Mouse (Mus musculus) frontal cortex, adult (tissue): Measurements from ENCODE around the gene Evx1.
A peak's percentile ranks its signal among the peaks of the same experiment; 100 is the strongest.

Experiments
- ATAC-seq: cut with Nextera tagmentation; 2 replicates; pipeline ENCODE4 v1.9.2; 2017; ENCODE audit warnings: mild to moderate bottlenecking, moderate library complexity, mixed read lengths; ENCODE audit not compliant: low TSS enrichment

Gene Evx1

GRCm38 (mm10) chr6:52291021-52291860 lies 22.1 kb upstream of the Evx1 start:
- ATAC-seq = no peak

DNA sequence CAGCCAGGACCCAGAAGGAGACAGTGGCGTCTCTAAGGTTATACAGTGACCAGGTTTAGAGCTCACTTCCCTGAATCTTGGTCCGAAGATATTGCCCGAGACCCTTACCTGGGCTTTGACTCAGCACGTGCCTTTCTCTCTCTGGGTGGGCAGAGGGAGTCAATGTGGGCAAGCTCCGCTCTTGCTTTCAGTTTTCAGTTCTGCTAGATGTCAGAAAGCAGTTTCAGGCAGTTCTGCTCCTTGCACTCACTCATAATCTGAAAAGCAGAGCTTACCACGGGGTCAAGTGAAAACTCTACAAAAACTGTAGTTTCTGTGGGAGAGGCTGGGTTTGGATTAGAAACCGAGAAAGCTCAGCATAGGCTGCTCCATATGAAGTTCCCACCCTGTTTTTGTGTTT lies 21.0 kb upstream of the Evx1 start:
- no peak for ATAC-seq

DNA sequence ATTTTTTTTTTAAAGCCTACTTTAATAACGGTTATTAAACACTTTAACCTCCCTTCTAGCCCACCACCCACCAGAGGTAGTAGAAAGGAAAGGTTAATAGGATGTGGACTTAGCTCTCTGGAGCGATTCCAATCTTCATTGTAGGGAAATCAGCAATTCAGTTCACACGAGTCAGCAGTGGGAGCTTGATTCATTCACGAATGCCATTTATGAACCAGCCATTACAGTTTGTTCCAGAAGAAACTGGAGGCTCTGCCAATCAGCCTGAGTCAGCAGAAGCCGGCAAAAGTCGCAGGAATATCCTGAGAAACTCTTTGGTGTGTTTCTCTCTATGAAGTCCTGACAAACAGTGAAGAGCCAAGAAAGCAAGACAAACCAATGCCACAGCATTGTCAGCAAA lies 18.7 kb upstream of the Evx1 start:
- ATAC-seq = no peak

DNA sequence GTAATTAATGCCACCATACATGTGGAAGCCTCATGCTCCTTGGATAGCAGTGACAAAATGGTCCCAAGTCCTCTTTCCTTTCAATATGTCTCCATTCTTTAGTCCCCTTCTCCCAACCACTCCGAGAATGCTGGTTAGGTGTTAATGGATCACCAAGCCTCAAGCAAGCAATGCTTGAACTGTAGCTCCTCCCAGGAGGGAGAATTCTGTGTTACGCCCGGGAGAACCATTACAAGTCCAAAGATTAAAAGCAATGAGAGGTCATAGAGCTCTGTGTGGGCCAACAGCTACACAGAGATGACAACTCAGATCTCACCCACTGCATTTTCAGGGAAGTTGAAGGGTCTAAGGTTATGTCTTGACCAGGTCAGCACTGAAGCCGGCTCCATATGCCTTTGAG lies 14.8 kb upstream of the Evx1 start:
- ATAC-seq = no peak

DNA sequence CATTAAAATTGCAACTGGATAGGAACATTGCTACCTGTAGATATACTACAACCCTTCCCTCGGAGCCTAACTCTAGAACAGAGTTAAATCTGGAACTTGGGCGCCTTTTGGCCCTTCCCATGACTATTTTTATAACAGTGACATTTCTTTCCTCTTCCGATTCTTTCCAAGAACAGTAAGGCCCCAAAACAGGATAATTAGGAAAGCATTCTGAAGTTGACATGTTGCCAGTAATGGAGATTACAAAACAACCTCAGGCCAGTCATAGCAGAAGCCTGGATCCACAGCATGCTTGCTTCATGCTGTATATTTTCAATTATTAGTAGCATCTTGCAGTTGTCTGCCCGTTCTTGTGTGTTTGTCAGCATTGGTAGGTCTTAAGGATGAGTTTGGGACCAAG lies 12.5 kb upstream of the Evx1 start:
- no peak for ATAC-seq

- no peak for ATAC-seq
Observed at GRCm38 (mm10) chr6:52303426-52303825, 9.9 kb upstream of the Evx1 start.

- peak; percentile 93 for ATAC-seq
Observed at GRCm38 (mm10) chr6:52305877-52306389, 7.4 kb upstream of the Evx1 start.

DNA sequence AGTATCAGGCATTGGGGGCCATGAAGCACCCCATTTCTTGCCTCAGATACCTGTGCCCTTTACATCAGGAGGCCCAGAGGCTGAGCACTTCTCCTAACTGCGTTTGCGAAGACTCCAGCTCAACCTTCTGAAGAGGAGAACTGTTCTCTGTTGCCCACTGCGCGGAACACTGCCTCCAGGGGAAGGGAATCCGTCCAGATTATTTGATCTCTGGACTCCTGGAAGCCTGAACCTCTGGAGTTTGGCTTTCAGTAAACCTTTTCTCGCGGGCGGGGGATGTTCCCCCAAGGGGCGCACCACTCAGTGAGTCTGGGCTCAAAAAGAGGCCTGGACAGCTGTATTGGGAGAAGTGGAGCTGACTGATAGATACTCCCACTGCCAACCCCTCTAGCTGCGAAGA lies 3.5 kb upstream of the Evx1 start:
- ATAC-seq = no peak

GRCm38 (mm10) chr6:52310366-52310765 lies 2.9 kb upstream of the Evx1 start:
- ATAC-seq = no peak

GRCm38 (mm10) chr6:52311661-52312557 lies 1.4 kb upstream of the Evx1 start:
- ATAC-seq = no peak

DNA sequence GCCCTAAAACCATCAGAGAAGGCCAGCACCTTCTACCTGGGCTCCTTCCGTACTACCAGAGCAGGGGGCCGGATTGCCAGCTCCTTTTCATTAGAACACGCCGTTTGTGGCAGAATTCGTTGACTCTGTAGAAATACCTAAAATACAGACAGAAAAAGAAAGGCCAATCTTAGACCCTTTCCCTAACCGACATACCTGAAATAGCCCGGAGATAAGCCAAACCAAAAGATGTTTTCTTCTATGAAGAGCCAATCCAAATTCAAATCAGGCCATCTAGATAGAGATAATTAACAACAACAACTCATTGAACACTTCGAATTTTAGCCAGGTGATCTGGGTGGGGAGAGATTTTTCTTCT lies 761 bp upstream of the Evx1 start:
- no peak for ATAC-seq

DNA sequence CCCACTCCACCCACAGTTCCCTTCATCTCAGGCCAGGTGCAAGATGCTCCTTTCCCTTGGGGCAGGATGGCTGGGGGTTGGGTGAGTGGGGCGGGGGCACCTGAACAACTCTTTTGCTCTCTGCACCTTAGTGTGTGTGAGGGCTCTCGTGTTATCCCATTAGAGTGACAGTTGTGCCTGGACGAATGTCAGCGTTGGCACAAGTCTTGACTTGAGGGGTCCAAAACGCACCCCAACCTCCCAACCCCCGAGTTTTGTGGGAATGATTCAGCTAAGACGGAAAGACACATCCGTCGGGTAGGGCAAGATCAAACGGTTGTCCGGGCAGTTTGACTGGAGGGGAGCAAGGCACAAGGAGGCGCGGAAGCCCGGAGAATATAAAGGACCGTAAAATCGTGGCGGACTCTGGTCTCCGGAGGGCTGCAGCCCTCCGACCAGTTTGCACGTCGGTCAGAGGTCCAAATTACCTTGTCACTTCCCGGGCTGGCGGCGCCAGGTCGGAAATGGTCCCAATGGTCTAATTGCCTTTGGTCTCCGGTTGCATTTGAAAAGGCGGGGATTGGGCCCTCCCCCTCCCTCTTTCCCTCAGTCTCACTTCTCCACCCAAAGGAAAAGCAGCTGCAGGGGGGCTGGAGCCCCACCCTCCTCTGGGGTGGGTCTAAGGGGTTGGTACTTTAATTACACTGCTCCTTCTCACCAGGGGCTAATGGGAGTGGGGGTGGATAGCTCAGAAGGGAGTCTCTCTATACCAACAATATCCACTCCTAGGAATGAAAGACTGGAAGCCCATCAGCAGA lies 1.2 kb downstream of the Evx1 start:
- no peak for ATAC-seq

DNA sequence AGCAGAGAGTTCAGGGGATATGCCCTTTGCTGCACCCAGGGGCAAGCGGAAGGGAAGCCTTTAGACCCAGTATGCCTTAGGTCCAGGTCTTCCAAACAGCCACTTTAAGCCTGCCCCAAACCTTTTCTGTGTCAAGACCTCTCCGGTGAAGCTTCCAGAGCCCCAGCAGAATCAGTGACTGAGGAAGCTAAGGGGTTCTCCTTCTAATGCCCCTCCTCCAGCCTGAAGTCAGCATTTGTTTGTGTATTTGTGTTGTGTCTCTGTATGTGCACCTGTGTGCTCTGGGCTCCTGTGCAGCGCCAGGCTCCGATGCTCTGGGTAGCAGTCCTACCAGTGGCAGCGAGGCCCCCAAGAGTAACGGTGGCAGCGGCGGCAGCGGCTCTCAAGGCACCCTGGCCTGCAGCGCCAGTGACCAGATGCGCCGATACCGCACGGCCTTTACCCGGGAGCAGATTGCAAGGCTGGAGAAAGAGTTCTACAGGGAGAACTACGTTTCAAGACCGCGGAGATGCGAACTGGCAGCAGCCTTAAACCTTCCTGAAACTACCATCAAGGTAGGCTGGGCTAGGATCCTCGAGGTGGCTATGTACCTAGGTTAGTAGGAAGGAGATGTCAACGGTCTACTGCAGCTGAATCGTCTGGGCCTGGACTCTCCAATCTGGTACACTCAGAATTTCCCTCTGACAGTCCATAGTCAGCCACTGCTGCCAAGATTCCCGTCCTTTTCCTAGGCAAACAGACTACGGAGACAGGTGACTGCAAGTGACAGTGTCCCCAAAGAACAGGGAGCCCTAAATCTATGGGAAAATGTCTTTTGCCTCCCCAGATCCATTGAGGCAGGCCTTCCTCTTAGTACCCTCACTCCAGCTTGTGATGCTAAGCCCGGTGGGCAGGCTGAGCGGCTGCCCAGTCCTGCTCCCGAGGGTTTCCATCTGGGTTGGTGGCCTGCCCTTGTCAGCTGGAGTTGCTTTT lies 2.4 kb downstream of the Evx1 start:
- no peak for ATAC-seq

GRCm38 (mm10) chr6:52316413-52317184 lies 3.3 kb downstream of the Evx1 start:
- ATAC-seq = no peak

- ATAC-seq = no peak
Observed at GRCm38 (mm10) chr6:52317461-52318180, 4.3 kb downstream of the Evx1 start.

DNA sequence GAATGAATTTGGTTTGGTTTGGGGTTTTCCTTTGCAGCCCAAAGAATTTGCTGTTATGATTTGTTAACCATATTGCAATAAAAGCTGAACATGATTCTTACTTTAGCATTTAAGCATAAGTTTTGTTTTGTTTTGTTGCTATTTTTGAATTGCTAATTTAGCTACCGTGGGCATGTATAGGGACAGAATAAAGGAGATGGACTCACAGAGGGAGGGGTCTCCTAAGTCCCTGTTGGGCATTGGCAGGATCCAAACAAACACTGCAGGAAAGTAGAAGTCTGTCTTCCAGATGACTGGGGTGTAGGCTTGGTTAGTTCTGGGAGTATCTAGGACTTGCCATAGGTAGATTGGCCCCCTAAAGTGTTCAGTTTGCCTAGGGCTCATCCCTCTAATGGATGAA lies 5.0 kb downstream of the Evx1 start:
- ATAC-seq = no peak

- no peak for ATAC-seq
Observed at GRCm38 (mm10) chr6:52319956-52320690, 6.8 kb downstream of the Evx1 start.

DNA sequence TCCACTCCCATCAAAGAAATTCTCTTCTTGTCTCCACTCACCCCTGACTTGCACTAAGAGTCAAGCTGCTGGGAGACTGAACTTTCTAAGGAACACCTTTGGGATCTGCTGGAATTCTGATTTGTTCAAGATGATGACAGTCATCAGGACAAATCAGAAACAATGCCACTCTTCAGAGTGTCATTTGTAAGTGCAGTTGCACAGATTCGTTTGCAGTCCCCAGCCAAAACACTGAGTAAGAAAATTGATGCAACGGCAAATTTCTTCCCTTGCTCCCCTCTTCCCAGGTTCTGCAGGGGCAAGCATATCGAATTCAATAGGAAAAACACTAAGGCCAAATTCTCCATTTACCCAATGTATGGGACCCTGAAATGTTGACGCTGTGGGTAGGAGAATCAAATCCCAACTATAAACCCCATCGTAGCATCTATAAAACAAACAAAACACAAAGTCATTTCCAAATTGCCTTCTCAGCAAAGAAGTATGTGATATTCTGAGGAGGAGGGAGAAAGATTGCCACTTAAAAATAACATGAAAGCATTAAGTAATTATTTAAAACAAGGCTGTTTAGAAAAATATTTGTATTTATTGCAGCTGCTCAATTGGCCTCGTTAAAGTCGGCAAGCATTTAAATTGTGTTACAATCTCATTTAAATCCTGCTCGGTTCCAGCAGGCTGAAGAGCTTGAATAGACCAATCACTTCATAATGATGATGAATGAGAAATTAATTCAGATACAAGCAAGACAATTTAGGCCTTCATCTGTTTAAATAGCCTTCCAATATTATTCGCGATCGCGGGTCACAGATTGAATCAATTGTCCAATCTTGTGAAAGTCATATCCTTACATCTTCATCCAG lies 7.9 kb downstream of the Evx1 start:
- no peak for ATAC-seq
